Mouse (Mus musculus): ENCODE measurements around the gene Pnma1. TPM values are rescaled to one million over a fixed set of nuclear protein-coding genes. Genes with fewer than 3 reads are reported as not detected.

Pnma1 gene
- polyA plus RNA-seq, 1 experiment: not detected

GRCm38 (mm10) chr12:84187752-84188601 lies 39.7 kb upstream of the Pnma1 start:
- Histone ChIP-seq H3K4me3 (ENCODE audit: low read depth, low read length) (no peak overlapping the region), H3K27me3 (ENCODE audit: control insufficient read depth, insufficient read depth, low read length, poor library complexity, severe bottlenecking) (no peaks in the 10 kb centered on the region), H3K27ac (ENCODE audit: insufficient read depth, low read length) (no peak overlapping the region), H3K4me1 (ENCODE audit: control insufficient read depth, insufficient read depth, low read length) (peaks cover 13% of the 10 kb centered on the region), H3K36me3 (ENCODE audit: control insufficient read depth, insufficient read depth, low read length, poor library complexity, severe bottlenecking) (no peaks in the 10 kb centered on the region), H3K9ac (ENCODE audit: low read depth, poor library complexity, severe bottlenecking) (no peak overlapping the region), H3K9me3 (replicated peaks; ENCODE audit: control insufficient read depth, insufficient read depth, low read length, poor library complexity, severe bottlenecking) (no peaks in the 10 kb centered on the region)
- TF ChIP-seq EP300 (IDR thresholded peaks at IDR 0.05; ENCODE audit: insufficient read depth, low read depth, low read length) (no peak), POLR2A (IDR thresholded peaks at IDR 0.05; ENCODE audit: insufficient read depth, low read length) (no peak), CTCF (IDR thresholded peaks at IDR 0.05; ENCODE audit: low read depth, low read length) (no peak)

- no peak overlapping the region for H3K9ac ChIP-seq (ENCODE audit: low read depth, poor library complexity, severe bottlenecking)
- no peaks in the 10 kb centered on the region for H3K36me3 ChIP-seq (ENCODE audit: control insufficient read depth, insufficient read depth, low read length, poor library complexity, severe bottlenecking)
- no peak overlapping the region for H3K27ac ChIP-seq (ENCODE audit: insufficient read depth, low read length)
- no peak overlapping the region for H3K4me3 ChIP-seq (ENCODE audit: low read depth, low read length)
- H3K27me3 ChIP-seq (ENCODE audit: control insufficient read depth, insufficient read depth, low read length, poor library complexity, severe bottlenecking): no peaks in the 10 kb centered on the region
- no peaks in the 10 kb centered on the region for H3K9me3 ChIP-seq (replicated peaks; ENCODE audit: control insufficient read depth, insufficient read depth, low read length, poor library complexity, severe bottlenecking)
- H3K4me1 ChIP-seq (ENCODE audit: control insufficient read depth, insufficient read depth, low read length): peaks cover 13% of the 10 kb centered on the region
- no peak for TF ChIP-seq EP300 (IDR thresholded peaks at IDR 0.05; ENCODE audit: insufficient read depth, low read depth, low read length)
- no peak for TF ChIP-seq POLR2A (IDR thresholded peaks at IDR 0.05; ENCODE audit: insufficient read depth, low read length)
- no peak for TF ChIP-seq CTCF (IDR thresholded peaks at IDR 0.05; ENCODE audit: low read depth, low read length)
These were observed 38.7 kb upstream of the Pnma1 start for GRCm38 (mm10) chr12:84186950-84187349.

GRCm38 (mm10) chr12:84186536-84186935 lies 38.2 kb upstream of the Pnma1 start:
- H3K36me3 ChIP-seq (ENCODE audit: control insufficient read depth, insufficient read depth, low read length, poor library complexity, severe bottlenecking): no peaks in the 10 kb centered on the region
- H3K9ac ChIP-seq (ENCODE audit: low read depth, poor library complexity, severe bottlenecking): no peak overlapping the region
- no peak overlapping the region for H3K27ac ChIP-seq (ENCODE audit: insufficient read depth, low read length)
- H3K9me3 ChIP-seq (replicated peaks; ENCODE audit: control insufficient read depth, insufficient read depth, low read length, poor library complexity, severe bottlenecking): no peaks in the 10 kb centered on the region
- H3K4me3 ChIP-seq (ENCODE audit: low read depth, low read length): no peak overlapping the region
- peaks cover 13% of the 10 kb centered on the region for H3K4me1 ChIP-seq (ENCODE audit: control insufficient read depth, insufficient read depth, low read length)
- no peak for TF ChIP-seq EP300 (IDR thresholded peaks at IDR 0.05; ENCODE audit: insufficient read depth, low read depth, low read length)
- no peak for TF ChIP-seq POLR2A (IDR thresholded peaks at IDR 0.05; ENCODE audit: insufficient read depth, low read length)
- TF ChIP-seq CTCF (IDR thresholded peaks at IDR 0.05; ENCODE audit: low read depth, low read length): no peak
- no peaks in the 10 kb centered on the region for H3K27me3 ChIP-seq (ENCODE audit: control insufficient read depth, insufficient read depth, low read length, poor library complexity, severe bottlenecking)

- Histone ChIP-seq H3K9ac (ENCODE audit: low read depth, poor library complexity, severe bottlenecking) (no peak overlapping the region), H3K4me1 (ENCODE audit: control insufficient read depth, insufficient read depth, low read length) (peaks cover 10% of the 10 kb centered on the region), H3K27me3 (ENCODE audit: control insufficient read depth, insufficient read depth, low read length, poor library complexity, severe bottlenecking) (no peaks in the 10 kb centered on the region), H3K4me3 (ENCODE audit: low read depth, low read length) (no peak overlapping the region), H3K27ac (ENCODE audit: insufficient read depth, low read length) (no peak overlapping the region), H3K36me3 (ENCODE audit: control insufficient read depth, insufficient read depth, low read length, poor library complexity, severe bottlenecking) (no peaks in the 10 kb centered on the region), H3K9me3 (replicated peaks; ENCODE audit: control insufficient read depth, insufficient read depth, low read length, poor library complexity, severe bottlenecking) (no peaks in the 10 kb centered on the region)
- no peak for TF ChIP-seq POLR2A (IDR thresholded peaks at IDR 0.05; ENCODE audit: insufficient read depth, low read length)
- no peak for TF ChIP-seq CTCF (IDR thresholded peaks at IDR 0.05; ENCODE audit: low read depth, low read length)
- TF ChIP-seq EP300 (IDR thresholded peaks at IDR 0.05; ENCODE audit: insufficient read depth, low read depth, low read length): no peak
These were observed 37.3 kb upstream of the Pnma1 start for GRCm38 (mm10) chr12:84185547-84185946.

GRCm38 (mm10) chr12:84184979-84185378 lies 36.7 kb upstream of the Pnma1 start:
- Histone ChIP-seq H3K9me3 (replicated peaks; ENCODE audit: control insufficient read depth, insufficient read depth, low read length, poor library complexity, severe bottlenecking) (no peaks in the 10 kb centered on the region), H3K27me3 (ENCODE audit: control insufficient read depth, insufficient read depth, low read length, poor library complexity, severe bottlenecking) (no peaks in the 10 kb centered on the region), H3K9ac (ENCODE audit: low read depth, poor library complexity, severe bottlenecking) (no peak overlapping the region), H3K36me3 (ENCODE audit: control insufficient read depth, insufficient read depth, low read length, poor library complexity, severe bottlenecking) (no peaks in the 10 kb centered on the region), H3K27ac (ENCODE audit: insufficient read depth, low read length) (no peak overlapping the region), H3K4me3 (ENCODE audit: low read depth, low read length) (no peak overlapping the region), H3K4me1 (ENCODE audit: control insufficient read depth, insufficient read depth, low read length) (peaks cover 10% of the 10 kb centered on the region)
- no peak for TF ChIP-seq POLR2A (IDR thresholded peaks at IDR 0.05; ENCODE audit: insufficient read depth, low read length)
- TF ChIP-seq CTCF (IDR thresholded peaks at IDR 0.05; ENCODE audit: low read depth, low read length): no peak
- no peak for TF ChIP-seq EP300 (IDR thresholded peaks at IDR 0.05; ENCODE audit: insufficient read depth, low read depth, low read length)

GRCm38 (mm10) chr12:84181999-84182398 lies 33.7 kb upstream of the Pnma1 start:
- Histone ChIP-seq H3K27me3 (ENCODE audit: control insufficient read depth, insufficient read depth, low read length, poor library complexity, severe bottlenecking) (no peaks in the 10 kb centered on the region), H3K4me3 (ENCODE audit: low read depth, low read length) (no peak overlapping the region), H3K9me3 (replicated peaks; ENCODE audit: control insufficient read depth, insufficient read depth, low read length, poor library complexity, severe bottlenecking) (no peaks in the 10 kb centered on the region), H3K9ac (ENCODE audit: low read depth, poor library complexity, severe bottlenecking) (no peak overlapping the region), H3K4me1 (ENCODE audit: control insufficient read depth, insufficient read depth, low read length) (peaks cover 6% of the 10 kb centered on the region), H3K36me3 (ENCODE audit: control insufficient read depth, insufficient read depth, low read length, poor library complexity, severe bottlenecking) (no peaks in the 10 kb centered on the region), H3K27ac (ENCODE audit: insufficient read depth, low read length) (no peak overlapping the region)
- no peak for TF ChIP-seq POLR2A (IDR thresholded peaks at IDR 0.05; ENCODE audit: insufficient read depth, low read length)
